Mouse (Mus musculus) right cerebral cortex, postnatal 25 days (tissue): Measurements from ENCODE around the gene Ifitm6.
A peak's percentile ranks its signal among the peaks of the same experiment; 100 is the strongest.
"Not testable (repeated sequence)": the region's sequence is repeated elsewhere in the genome, so short reads cannot be mapped to it uniquely, and the experiment has no call there.

Experiments
- DNase-seq: peaks from one replicate; pipeline ENCODE4 v3.0.0; 2022

Gene Ifitm6

GRCm38 (mm10) chr7:141008312-141008761, 9.4 kb downstream of the Ifitm6 start:
- no peak for DNase-seq

- no peak for DNase-seq
Measured at GRCm38 (mm10) chr7:141006914-141007313, 10.8 kb downstream of the Ifitm6 start.

DNA sequence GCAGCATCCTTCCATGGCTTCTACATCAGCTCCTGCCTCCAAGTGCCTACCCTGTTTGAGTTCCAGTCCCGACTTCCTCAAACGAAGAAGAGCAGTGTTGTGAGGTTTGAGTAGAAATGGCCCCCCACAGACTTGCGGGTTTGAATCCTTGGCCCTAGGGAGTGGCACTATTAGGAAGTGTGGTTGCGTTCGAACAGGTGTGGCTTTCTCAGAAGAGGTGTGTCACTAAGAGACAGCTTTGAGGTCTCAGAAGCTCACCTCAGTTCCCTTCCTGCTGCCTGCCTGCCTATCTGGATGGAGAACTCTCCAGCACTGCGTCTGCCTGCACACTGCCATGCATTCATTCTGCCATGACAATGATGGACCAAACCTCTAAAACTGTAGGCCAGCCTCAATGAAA, 11.3 kb downstream of the Ifitm6 start:
- DNase-seq = no peak

DNA sequence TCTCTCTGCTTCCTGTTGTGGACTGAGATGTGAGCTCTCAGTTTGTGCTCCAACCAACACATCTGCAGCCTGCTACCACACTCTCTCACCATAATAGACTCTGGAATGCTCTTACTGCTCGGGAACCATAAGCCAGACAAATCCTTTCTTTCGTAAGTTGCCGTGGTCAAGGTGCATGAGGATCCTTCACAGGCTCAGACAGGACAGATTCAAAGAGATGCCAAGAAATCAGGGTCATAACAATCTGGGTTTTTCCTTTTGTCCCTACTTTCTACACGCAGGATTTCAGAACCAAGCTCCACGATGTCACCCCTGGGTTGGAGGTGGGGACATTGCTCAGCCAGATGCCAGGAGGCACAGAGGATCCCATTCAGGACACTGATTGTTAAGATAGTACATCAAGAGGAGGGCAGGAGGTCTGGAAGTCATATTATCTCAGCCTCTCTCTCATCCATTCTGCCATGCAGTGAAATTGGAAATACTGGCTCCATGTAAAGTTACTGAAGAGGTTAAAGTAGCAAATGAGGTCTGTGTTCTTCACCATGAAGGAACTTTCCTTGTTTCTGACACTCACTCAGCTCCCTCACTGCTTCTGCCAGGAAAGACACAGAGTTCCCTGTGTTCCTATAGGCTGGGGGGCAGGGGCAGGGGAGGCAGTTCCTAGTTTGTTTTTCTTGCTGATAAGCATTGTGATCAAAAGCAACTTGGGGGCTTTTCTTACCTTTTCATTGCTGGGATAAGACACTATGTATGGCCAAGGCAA, 14.3 kb downstream of the Ifitm6 start:
- no peak for DNase-seq

GRCm38 (mm10) chr7:141000881-141001708, 16.6 kb downstream of the Ifitm6 start:
- no peak for DNase-seq

DNA sequence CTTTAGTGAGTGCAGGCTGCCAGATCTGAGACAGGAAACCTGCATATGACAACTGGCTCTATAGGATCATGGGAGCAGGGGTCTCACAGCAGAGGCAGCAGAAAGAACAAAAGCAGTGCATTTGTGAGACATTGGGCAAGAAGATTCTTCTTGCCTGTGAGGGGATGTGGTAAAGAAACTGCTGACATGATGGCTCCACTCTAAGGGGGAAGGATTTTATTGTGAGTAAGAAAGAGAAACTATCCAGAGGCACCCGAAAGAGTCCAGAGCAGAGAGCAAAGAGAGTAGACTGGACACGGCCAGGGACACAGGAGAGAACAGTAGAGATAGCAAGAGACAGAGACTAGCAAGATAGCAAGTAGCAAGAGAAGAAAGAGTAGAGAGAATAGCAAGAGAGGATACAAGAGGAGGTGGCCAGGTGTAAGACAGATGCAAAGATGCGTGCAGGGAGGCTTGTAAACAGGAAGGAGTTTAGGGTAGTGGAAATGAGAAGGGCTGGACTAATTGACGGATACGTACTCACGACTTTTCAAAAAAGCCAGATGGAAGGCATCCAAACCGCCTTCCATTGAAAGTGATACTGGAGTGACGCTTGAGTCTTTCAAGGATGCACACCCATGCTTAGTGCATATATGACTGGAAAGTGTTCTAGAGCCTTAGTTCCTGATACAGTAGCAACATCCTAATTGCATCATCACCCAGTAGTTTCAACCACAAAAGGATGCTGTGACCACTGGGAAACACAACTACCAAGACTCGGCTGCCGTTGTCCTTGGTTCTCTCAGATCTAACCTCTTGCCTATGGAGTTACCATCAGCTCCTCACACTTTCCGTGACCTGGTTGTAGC, 18.6 kb downstream of the Ifitm6 start:
- no peak for DNase-seq

DNA sequence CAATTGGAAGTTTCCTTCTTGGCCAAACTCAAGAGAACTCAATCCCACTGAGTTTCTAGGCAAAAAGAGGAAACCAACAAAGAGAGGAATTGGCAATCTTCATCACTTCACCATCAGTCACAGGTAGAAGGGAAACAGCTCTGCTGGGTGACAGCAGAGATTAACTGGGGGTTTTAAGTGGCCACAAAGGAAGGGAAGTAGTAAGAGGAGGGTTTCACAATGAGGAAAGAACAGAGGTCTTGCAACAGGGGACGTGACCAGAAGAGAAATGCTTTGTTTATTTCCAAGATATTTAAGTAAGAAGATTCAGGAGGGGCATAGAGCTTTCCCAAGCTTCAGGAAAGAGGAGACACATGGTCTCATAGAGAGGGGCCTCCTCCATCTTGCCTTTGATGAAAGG, 19.9 kb downstream of the Ifitm6 start:
- no peak for DNase-seq

- no peak for DNase-seq
Measured at GRCm38 (mm10) chr7:140991117-140991689, 26.5 kb downstream of the Ifitm6 start.

DNA sequence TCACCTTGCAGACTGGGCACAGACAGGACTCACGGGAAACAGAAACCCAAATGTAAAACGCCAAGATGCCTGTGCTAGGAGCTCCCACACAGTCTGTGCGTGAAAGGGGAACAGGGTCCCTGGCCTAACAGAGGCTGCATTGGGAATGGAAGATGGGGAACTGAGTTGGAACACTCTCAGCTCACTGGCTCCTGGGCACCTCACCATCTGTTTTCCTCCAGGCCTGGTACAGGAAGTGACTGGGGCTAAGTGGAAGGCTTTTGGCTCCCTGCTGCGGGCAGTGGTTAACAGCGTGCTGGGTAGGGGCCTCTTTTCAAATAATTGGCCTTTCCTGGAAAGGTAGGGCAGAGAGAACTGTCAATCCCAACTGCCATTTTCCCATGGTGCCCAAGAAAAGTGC, 27.1 kb downstream of the Ifitm6 start:
- DNase-seq = no peak

GRCm38 (mm10) chr7:140990185-140990584, 27.5 kb downstream of the Ifitm6 start:
- no peak for DNase-seq

DNA sequence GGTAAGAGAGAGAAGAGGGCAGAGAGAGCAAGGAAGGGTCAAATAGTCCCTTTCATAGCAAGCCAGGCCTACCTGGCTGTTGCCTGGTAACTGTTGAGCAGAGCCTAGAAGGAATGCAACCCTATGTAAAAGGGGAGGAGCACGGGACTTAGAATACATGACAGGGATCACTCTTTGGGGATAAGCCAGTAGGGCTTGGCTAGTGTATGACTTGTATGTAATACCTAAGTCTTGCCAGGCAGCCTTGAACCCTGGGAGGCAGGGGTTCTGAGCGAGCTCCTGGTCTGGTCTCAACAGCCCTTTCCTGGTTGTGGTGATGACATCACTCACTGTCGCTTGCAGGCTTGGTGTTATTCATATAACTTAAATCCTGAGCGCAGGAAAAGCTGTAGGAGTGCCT, 28.7 kb downstream of the Ifitm6 start:
- DNase-seq = no peak

GRCm38 (mm10) chr7:140987182-140988138, 30.3 kb downstream of the Ifitm6 start:
- peak; percentile 49 for DNase-seq

- no peak for DNase-seq
Measured at GRCm38 (mm10) chr7:140982971-140983370, 34.8 kb downstream of the Ifitm6 start.

- no peak for DNase-seq
Measured at GRCm38 (mm10) chr7:140981704-140982103, 36.0 kb downstream of the Ifitm6 start.

GRCm38 (mm10) chr7:140976720-140977119, 41.0 kb downstream of the Ifitm6 start:
- not testable (repeated sequence) for DNase-seq

DNA sequence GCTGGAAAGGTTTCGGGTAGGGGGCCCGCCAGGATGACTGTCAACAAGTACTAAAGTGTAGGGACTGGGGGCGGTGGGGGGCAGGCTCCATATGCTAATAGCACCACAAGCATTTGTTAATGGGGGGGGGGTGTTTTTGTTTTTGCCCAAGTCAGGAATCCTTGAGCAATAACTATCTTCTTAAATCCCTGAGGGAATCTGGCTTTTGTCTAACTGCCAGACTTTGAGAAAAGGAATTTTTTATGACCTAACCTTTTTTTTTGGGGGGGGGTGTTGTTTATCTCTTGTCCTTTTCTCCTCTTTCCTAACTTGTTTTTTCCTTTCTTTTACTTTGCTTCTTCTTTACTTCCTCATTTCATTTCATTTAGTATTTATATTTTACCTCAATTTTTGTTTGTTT, 42.3 kb downstream of the Ifitm6 start:
- no peak for DNase-seq

DNA sequence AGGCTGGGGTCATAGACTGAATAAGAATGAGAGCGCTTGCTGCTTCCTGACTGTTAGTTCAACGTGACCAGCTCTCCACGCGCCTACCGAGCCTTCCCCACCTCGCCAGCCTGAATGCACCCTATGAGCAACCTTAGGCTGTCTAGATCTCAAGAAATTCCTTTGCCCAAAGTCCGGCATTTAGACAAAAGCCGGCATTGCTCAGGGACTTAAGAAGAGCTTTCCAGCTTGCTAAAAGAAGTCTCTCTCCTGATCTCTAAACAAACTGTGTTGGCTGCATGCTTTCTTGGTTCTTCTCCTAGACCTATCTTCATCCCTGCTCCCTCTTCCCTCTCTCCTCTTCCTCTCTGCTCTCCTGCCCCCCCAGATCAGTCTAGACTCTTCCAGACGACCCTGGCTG, 42.8 kb downstream of the Ifitm6 start:
- no peak for DNase-seq

DNA sequence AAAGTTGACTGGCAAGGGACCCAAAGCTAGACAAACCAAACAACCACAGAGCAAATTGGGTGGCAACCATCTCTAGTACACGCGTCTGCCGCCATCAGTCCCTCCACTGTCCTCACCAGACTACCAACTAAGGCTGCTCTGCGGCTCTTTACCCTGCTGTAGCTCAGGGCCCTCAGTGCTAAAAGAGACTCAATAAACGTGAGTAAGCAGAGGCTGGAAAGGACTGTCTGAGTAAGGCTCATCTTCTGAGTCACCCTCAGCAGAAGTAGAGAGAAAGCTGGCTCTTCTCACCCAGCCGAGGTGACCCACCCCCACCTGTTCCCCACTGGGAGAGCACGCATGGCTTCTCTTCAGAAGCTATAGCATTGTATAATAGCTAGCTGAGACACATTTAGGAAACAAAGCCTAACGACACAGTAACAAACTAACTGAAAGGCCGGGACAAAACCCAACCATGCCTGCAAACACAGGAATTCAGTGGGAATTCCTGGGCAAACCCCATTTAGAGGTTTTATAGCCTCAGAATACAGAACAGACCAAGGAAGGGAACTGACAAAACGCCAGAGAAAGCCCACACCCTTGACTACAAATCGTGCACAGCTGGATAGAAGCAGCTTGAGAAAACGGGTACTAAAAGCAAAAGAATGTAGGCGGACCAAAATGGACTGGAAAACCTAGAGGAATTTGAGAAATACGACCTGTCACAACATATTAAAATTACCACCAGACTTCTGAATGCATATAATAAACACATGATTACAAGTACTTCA, 44.1 kb downstream of the Ifitm6 start:
- no peak for DNase-seq

- DNase-seq = no peak
Measured at GRCm38 (mm10) chr7:140971479-140972171, 46.1 kb downstream of the Ifitm6 start.

DNA sequence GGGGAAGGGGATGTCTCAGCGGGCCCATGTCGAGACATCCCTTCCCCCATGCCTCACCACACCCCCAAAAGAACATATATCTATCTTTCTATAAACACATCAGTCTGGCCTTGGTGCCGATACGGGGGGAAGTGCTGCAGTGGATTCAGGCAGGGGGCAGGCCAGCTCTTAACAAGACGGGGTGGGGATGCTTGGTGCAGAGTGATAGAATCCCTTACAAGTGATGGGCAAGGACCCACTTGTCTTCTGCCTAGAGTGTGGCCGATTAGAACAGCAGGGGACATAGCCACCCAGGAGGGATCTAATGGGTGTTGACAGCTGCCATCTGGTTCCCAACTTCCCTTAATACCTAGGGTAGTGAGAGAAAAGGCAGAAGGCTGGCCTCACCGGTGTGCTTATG, 46.8 kb downstream of the Ifitm6 start:
- no peak for DNase-seq
